Mouse (Mus musculus): ENCODE measurements around the gene Cops2.

GRCm38 (mm10) chr2:125811332-125811731 is 47.6 kb downstream of the Cops2 start:
- TF ChIP-seq CTCF (IDR thresholded peaks at IDR 0.05; ENCODE audit: low read depth) (no peak), EP300 (optimal IDR thresholded peaks at IDR 0.05) (no peak)

Measured in stomach, postnatal 0 days (tissue).